Mouse (Mus musculus): ENCODE measurements around the gene D630003M21Rik.

The D630003M21Rik gene

GRCm38 (mm10) chr2:158236698-158237097 lies 7.7 kb upstream of the D630003M21Rik start:
- DNase-seq (ENCODE audit: low spot score), result no peak

- DNase-seq (ENCODE audit: low spot score), result no peak
Observed at GRCm38 (mm10) chr2:158233106-158233505, 4.1 kb upstream of the D630003M21Rik start.

GRCm38 (mm10) chr2:158232414-158232813 lies 3.4 kb upstream of the D630003M21Rik start:
- DNase-seq (ENCODE audit: low spot score), result no peak

GRCm38 (mm10) chr2:158231071-158231470 lies 2.0 kb upstream of the D630003M21Rik start:
- DNase-seq (ENCODE audit: low spot score), result no peak

GRCm38 (mm10) chr2:158230617-158231016 lies 1.6 kb upstream of the D630003M21Rik start:
- DNase-seq (ENCODE audit: low spot score), result peak; percentile 35

DNA sequence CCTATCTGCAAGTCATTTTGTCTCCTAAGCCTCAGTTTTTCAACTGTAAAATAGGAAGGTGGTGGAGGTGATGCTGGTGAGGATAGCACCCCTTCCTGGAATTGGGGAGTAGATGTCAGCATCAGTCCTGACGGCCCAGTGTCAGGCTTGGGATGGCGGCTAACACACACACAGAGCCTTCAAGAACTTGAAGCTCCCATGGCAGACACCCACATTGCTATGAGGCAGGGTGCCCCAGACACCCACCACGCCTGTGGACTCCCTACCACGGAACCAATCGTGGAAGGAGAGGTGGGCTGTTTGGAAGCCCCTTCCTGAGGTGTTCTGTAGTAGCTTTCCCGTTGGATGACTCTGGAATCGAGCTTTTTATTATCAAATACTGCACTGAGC lies 476 bp upstream of the D630003M21Rik start:
- no peak for DNase-seq (ENCODE audit: low spot score)

- no peak for DNase-seq (ENCODE audit: low spot score)
Observed at GRCm38 (mm10) chr2:158225301-158225700, 3.7 kb downstream of the D630003M21Rik start.

- DNase-seq (ENCODE audit: low spot score), result no peak
Observed at GRCm38 (mm10) chr2:158223497-158223896, 5.5 kb downstream of the D630003M21Rik start.

- DNase-seq (ENCODE audit: low spot score), result no peak
Observed at GRCm38 (mm10) chr2:158222664-158223063, 6.4 kb downstream of the D630003M21Rik start.

DNA sequence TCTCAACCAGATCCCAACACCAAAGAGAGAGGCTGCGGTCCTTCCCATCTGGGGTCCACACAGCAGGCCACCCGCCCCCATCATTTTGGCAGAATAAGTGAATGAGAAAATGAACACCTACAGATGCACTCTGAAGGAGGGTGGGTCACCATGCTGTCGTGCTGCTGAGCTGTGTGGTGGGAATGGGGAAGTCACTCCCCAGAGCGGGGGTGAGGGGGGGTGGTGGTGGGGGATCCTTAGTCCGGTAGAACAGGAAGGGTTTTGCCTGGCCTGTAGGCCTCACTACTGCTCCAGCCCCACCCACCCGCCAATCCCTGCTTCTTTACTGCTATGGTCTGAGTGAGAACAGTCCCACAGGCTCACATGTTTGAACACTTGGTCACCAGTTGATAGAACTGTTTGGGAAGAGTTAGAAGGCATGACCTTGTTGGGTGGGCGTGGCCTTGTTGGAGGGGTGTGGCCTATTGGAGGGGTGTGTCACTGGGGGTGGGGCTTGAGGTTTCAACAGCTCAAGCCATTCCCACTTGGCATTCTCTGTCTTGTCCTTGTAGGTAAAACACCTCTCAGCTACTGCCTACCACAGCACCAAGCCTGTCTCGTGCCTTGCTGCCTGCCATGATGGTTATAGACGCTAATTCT lies 7.5 kb downstream of the D630003M21Rik start:
- no peak for DNase-seq (ENCODE audit: low spot score)

DNA sequence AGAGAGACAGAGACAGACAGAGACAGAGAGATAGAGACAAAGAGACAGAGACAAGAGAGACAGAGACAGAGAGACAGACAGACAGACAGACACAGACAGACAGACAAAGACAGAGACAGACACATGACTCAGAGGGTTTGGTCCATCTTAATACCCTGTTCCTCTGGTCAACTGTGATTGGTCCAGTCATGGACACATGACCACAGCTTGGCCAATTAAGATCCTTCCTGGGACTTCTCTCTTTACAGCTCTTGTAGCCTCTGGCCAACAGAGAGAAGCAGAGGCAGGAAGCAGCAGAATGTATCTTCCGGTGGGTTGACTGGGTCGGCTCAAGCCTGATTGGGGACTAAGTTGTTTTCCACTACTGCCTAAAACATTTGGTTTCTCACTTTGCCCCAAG lies 9.5 kb downstream of the D630003M21Rik start:
- no peak for DNase-seq (ENCODE audit: low spot score)

GRCm38 (mm10) chr2:158216510-158216909 lies 12.5 kb downstream of the D630003M21Rik start:
- DNase-seq (ENCODE audit: low spot score), result no peak

DNA sequence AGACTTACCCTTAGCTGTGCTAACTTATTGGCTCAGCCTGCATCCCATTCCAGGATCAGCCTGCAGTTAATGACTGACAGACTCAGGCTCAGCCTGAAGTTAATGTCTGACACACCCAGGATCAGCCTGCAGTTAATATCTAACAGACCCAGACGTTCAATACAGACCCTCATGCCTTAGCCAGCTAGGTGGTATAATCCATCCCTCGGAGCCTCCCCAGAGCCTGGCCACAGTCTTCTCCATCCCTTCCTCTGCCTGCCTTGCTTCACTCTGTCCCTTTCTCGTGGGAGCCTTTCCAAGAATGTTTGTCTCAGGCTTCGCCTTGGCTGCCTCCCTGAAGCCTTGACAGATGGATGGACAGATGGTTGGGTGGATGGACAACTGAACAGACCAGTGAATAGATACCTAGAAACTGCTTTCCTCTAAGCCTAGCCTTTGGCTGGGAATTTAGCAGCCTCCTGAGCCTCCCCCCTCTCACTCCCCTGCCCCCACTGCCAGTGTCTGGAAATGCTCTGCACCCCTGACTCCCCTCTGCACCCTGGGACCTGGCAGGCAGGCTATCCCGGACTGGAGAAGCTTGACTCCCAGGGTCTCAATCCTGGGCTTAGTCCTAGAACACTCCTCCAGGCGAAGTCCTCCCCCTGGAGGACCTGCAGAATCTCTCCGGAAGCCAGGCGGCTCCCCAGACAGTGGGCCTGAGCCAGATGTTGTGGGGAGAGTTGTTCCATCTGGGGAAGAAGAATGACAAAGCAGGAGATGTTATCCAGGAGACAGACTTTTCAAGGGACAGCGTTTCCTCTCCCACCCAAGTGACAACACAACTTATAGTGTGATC lies 13.5 kb downstream of the D630003M21Rik start:
- DNase-seq (ENCODE audit: low spot score), result no peak

- no peak for DNase-seq (ENCODE audit: low spot score)
Observed at GRCm38 (mm10) chr2:158211764-158212471, 17.1 kb downstream of the D630003M21Rik start.

DNA sequence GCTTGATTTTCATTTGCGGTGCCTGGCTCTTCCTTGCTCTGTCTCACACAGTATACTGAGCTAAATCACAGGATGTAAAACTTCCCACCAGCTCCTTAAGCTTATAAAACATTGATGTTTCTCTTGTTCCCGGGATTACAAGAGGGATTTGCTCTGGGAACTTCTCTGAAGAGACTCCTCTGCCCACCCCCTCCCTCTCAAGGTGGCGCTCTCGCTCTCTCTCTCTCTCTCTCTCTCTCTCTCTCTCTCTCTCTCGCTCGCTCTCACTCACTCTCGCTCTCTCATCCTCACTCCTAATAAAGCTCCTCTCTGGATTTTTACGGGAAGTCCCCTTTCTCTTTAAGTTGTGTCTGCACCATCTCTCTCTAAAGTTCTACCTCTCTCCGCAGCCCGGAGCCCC lies 18.1 kb downstream of the D630003M21Rik start:
- peak; percentile 58 for DNase-seq (ENCODE audit: low spot score)

DNA sequence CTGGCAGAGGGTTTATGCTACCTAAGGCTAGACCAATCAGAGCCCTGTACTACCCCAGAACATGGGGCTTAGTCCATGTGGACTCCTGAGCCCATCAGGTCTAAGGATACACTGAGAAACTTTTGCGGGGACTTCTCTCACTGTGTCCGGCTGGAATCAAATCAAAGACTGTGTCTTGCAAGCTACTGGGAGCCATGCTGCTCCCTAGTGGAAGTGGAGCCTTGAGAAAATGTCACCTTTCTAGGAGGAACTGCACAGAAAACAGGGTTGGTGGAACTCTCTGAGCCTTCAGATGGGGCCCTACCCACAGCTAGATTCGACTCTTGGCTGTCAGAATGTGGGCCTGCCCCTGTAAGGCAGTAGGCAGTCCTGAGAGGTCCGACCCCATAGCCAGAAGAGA lies 18.5 kb downstream of the D630003M21Rik start:
- no peak for DNase-seq (ENCODE audit: low spot score)

DNA sequence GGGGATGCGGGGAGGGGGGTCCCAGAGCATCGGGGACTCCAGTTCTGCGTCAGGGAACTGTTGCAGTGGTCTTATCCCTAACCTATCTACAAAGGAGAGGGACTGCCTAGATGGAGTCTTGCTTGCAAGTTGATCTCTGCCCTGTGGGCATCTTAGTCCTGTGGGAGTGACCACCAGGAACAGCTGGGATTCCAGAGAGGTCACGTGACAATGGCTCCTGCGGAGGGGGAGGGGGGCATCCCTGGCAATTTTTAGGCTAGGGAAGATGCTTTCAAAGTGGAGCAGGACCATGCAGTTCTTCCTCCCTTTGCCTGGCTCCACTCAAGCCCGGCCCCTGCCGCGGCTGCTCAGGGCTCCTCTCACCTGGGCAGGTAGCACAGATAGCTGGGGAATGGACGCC lies 19.2 kb downstream of the D630003M21Rik start:
- no peak for DNase-seq (ENCODE audit: low spot score)

- DNase-seq (ENCODE audit: low spot score), result peak; percentile 82
Observed at GRCm38 (mm10) chr2:158207848-158208247, 21.2 kb downstream of the D630003M21Rik start.

- DNase-seq (ENCODE audit: low spot score), result peak; percentile 79
Observed at GRCm38 (mm10) chr2:158204114-158204513, 24.9 kb downstream of the D630003M21Rik start.

- no peak for DNase-seq (ENCODE audit: low spot score)
Observed at GRCm38 (mm10) chr2:158203686-158204085, 25.3 kb downstream of the D630003M21Rik start.

GRCm38 (mm10) chr2:158199281-158199680 lies 29.7 kb downstream of the D630003M21Rik start:
- DNase-seq (ENCODE audit: low spot score), result peak; percentile 37

GRCm38 (mm10) chr2:158198861-158199260 lies 30.2 kb downstream of the D630003M21Rik start:
- no peak for DNase-seq (ENCODE audit: low spot score)

GRCm38 (mm10) chr2:158197971-158198370 lies 31.1 kb downstream of the D630003M21Rik start:
- no peak for DNase-seq (ENCODE audit: low spot score)

Measured in embryo, embryonic 10.5 days (tissue).